Mouse (Mus musculus) C2C12 (cell line): ENCODE measurements around the gene Samd8.
A peak's percentile ranks its signal among the peaks of the same experiment; 100 is the strongest.

Experiments
- CTCF ChIP-seq: IDR thresholded peaks from one replicate; pipeline ENCODE4 v1.5.1; 2011; ENCODE audit not compliant: control insufficient read depth, insufficient read depth, insufficient read length
- FOSL1 ChIP-seq: IDR thresholded peaks from one replicate; pipeline ENCODE4 v1.8.0; 2011; ENCODE audit warnings: mild to moderate bottlenecking, low read length; ENCODE audit not compliant: poor library complexity, insufficient read depth, severe bottlenecking
- MAX ChIP-seq: IDR thresholded peaks from one replicate; pipeline ENCODE4 v1.6.1; 2011; ENCODE audit warnings: mild to moderate bottlenecking, control low read depth
- MYOD1 ChIP-seq: IDR thresholded peaks from one replicate; pipeline ENCODE4 v1.6.1; 2011; ENCODE audit warnings: low read depth; ENCODE audit not compliant: control insufficient read depth, insufficient read length
- MYOG ChIP-seq: IDR thresholded peaks from one replicate; pipeline ENCODE4 v1.6.1; 2011; ENCODE audit not compliant: control insufficient read depth, insufficient read length; ENCODE audit errors: extremely low read depth
- USF1 ChIP-seq: IDR thresholded peaks from one replicate; pipeline ENCODE4 v1.6.1; 2011; ENCODE audit warnings: low read depth, mild to moderate bottlenecking, control low read depth, moderate library complexity

DNA sequence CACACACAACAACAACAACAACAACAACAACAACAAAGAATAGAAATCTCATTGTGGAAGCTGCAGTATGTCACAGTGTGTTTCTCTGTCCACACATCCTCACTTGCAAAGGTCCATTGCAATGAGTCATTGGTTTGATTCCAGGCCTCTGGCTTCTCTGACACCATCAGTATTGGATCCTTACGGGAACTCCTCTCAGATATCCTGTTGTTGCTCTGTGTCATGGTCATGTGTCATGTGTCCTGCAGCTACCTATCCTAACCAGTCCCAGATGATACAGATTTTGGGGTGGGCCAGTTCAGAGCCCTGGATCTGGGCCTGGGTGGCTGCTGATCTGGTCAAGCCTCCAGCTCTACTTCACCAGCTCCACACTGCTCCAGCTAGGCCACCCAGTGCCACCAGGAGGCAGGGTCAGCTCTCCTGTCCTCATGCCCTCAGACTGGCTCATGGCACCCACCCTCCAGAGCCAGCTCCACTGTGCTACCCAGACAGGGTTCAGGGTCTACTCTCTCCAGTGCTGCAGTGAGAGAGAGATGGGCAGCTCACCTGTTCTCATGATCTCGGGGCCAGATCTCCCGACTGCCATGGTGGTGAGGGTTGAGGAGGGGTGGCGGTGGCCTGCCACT lies 70.7 kb downstream of the Samd8 start:
- TF ChIP-seq USF1 (peak; percentile 72), MAX (no peak), CTCF (peak; percentile 52), MYOD1 (no peak), MYOG (no peak), FOSL1 (no peak)
